Mouse (Mus musculus) forebrain, embryonic 12.5 days (tissue): ENCODE data around the gene Abca16. TPM values are rescaled to one million over a fixed set of nuclear protein-coding genes. Genes with fewer than 3 reads are reported as not detected.

ENCODE experiments used
- polyA plus RNA-seq: library from polyadenylated mRNA; unstranded; fragments of >200 nt; fragmentation: Nextera tagmentation; extraction: Ambion mirVana; gene quantifications from 2 replicates; pipeline ENCODE4 v1.2.1, GENCODE M21; 2016

The Abca16 gene
- polyA plus RNA-seq, 1 experiment from 2014 or later: 0.04 TPM

Other genes starting within 250 kb of the Abca16 start
- gene Anks4b, start 235.8 kb upstream of the Abca16 start, polyA plus RNA-seq: 0.05 TPM in 1 of 2 replicates, not detected in the other
- 17.1 and 25.4 TPM in 2 replicates for gene Crym, start 207.5 kb upstream of the Abca16 start, polyA plus RNA-seq
- gene Abca14, start 205.7 kb upstream of the Abca16 start, polyA plus RNA-seq: not detected in 2 replicates
- gene Abca15, start 81.0 kb upstream of the Abca16 start, polyA plus RNA-seq: not detected in 2 replicates
- 178 and 183 TPM in 2 replicates for gene Uqcrc2, start 225.5 kb downstream of the Abca16 start, polyA plus RNA-seq